Mouse (Mus musculus): Measurements from ENCODE around the gene Cd300lg. TPM values are rescaled to one million over a fixed set of nuclear protein-coding genes. Genes with fewer than 3 reads are reported as not detected.

Cd300lg gene
- 88.9 and 100.0 TPM in 2 replicates for polyA plus RNA-seq (2012; rRNA removed)

DNA sequence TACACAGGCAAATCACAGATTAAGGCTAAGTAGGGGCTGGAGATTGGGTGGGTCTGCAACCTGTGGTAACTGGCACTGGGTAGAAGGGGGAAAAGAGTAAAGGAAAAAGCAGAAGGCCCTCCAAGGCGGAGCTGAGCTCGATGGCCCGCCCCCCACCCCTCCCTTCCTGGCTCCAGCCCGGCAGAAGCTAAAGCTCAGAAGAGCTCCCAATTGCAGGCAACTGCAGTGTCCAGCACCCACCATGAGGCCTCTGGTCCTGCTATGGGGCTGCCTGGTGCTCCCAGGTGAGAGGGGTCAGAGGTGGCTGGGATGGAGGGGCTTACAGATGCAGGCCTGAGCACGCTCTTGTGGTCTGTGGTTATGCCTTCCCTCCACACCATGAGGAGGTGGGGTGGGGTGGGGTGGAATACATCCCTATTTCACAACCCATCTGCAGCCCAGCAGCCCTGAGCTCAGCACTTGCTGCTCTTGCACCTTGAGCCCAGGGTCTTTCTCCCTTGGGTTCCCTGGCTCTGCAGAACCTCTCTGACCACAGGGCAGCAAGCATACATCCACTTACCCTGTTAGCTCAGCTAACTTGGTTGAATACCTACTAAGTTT is at the start of gene Cd300lg:
Gene Cd300lg, plus strand, starts transcription at position 160 of the 600 bp plus-strand sequence.
- DNase-seq (ENCODE audit: low read depth) = no peak

DNA sequence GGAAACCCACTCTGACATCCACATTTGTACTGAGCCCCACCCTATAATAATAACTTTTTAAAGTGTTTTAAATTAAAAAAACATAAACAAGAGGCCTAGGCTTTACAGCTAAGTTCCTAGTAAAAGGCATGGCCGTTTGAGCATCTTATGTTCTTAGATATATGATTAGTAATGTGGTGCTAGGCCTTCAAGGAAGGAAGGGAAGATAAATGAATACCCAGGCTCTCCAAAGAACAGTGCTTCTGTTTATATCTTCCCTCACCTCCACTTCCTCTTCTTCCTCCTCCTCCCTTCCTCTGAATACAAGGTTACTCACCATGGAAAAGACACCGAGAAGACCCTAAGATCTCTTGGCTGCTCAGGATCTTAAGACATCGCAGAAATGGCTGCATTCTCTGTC is 49.5 kb upstream of the Cd300lg start:
- no peak for DNase-seq (ENCODE audit: low read depth)

DNA sequence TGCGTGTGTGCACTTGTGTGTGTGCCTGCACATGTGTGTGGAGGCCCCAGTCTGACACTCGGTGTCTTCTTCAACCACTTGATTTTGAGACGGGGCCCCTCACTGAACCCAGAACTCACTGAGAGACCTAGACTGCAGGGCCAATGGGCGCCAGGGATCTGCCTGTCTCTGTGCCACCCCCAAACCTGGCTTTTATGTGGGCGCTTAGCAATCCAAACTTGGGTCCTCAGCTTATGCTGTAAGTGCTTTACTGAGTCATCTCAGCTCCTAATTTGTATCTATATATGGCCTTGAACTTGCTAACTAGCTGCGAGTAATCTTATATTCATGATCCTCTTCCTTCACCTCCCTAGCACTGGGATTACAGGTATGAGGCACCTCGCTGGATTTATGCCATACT is 48.9 kb upstream of the Cd300lg start:
- DNase-seq (ENCODE audit: low read depth) = no peak

DNA sequence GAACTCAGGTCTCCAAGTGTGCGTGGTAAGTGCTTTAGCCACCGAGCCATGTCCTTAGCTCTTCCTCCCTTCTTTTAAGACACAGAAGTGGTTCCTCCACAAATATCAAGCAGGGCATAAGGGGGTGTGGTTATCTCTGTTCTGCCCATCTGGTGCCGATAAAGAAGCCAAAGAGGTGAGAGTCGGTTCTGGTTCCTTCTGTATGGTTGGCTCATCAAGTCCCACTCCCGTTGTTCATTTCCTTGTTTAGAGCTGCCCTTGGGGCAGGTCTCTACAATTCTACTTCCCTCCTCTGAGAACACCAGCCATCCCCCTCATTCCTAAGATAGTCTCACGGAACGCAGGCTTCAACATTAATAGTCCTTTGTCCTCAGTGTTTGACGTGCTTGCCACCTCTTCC is 47.2 kb upstream of the Cd300lg start:
- no peak for DNase-seq (ENCODE audit: low read depth)

DNA sequence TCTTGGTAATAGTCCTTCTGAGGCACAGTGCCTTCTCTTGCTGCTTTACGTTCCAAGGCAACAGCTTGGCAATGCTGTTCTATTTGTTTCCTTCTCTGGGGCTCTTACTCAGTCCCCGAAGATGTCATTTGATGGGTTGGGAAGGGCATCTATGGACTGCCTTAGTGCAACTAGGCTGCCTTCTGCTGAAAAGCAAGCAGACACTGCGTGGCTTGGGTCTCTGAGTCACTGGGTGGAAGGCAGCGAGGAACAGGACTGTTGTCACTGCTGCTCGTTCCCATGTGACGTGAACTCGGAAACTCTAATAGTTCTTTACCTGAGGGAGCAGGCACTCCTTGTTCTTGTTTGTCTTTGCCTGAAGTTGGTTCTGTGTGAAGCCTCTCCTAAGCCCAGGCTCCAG is 45.4 kb upstream of the Cd300lg start:
- DNase-seq (ENCODE audit: low read depth) = no peak

DNA sequence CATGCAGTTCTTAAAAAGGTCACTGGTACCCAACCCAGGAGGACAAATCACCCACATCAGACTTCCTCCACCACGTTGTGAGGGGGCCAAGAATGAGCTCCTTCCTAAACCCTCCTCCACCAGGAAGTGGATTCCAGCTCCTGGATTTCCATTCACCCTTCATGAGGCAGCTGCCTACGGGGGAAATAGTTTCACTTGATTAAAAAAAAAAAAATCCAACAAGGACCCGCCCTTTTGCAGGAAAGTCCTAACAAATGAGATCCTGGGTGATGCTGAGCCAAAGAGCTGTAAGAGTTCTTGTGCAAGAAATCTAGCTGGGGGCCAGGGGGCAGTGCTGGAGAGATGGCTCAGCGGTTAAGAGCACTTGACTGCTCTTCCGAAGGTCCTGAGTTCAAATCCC is 43.1 kb upstream of the Cd300lg start:
- DNase-seq (ENCODE audit: low read depth) = no peak

DNA sequence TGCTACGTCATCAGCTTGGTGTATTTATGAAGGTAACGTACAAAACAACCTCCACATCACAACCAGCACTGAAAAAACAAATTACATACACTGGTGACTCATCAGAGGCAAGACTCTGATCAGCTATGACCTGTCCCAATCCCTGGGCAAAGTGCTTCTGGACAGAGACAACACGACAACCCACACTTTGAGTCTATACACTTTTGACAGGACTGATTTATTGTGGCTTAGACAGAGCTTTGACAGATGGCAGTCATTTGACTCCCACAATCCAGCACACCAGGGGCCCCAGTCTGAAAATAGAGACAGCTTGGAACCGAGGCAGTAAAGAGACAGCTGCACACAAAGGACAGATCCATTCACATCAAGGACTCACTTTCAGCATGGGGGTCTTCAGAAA is 41.8 kb upstream of the Cd300lg start:
- DNase-seq (ENCODE audit: low read depth) = no peak

DNA sequence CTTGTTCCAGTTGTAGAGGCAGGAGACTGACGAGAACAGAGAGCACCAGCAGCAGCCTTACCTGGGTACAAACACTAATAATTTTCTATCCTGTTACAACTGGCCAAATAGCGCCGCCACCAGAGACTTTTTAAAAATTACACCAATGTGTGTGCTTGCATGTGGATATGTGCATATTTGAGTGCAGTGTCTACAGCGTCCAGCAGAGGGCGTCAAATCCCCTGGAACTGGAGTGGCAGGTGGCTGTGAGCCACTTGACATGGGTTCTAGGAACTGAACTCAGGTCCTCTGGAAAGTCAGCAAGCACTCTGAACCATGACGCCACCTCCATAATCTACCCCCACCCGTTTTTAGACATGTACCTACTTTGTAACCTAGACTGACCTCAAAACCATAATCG is 37.1 kb upstream of the Cd300lg start:
- no peak for DNase-seq (ENCODE audit: low read depth)

DNA sequence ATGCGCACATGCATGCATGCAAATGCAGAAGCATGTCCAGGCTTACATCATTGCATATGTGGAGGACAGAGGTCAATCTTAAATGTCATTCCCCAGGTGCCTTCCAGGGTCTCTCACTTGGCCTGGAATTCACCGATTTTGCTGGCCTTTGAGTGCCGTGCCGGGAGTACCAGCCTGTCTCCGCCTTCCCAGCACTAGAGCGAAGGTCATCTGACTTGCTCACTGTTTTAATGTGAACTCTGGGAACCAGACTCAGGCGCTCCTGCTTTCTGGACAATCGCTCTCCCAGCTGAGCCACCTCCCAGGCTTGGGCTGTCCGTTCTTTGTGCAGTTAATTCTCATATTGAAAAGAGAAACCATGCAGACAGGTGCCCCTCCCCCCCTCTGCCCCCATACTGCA is 35.0 kb upstream of the Cd300lg start:
- no peak for DNase-seq (ENCODE audit: low read depth)

DNA sequence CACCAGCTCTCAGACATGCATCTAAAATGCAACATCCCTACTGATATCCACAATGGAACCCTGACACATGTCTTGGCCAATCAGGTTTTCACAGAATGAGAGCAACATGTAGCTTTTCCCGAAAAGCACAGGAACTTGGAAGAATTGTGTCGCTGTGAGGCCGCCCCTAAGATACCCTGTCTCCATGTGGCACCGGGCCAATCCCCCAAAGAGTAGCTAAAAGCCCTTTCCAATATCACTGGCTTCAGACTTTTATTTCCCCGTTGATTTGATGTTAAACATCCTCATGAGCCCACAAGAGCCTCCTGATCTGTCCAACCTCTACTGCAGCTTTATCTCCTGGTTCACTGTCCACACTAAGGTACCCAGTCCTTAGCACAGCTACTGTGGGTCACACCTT is 34.6 kb upstream of the Cd300lg start:
- no peak for DNase-seq (ENCODE audit: low read depth)

DNA sequence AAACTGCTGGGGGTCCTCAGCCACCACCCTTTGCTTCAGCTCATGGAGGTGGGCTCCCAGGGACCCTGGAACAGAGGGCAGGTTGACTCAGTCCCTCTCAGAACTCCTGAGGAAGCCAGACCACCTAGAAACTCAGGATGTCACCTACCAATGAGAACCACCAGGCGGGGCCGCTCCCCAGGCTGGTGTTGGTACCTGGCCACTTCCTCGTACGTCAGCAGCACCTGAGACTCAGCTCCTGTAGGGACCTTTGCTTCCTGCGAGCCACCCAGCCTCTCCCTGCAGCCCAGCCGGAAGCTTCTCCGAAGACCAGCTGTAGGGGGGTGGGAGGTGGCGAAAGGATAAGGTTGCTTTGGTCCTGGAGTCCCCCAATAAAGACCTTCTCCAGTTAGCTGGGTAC is 32.9 kb upstream of the Cd300lg start:
- DNase-seq (ENCODE audit: low read depth) = no peak

DNA sequence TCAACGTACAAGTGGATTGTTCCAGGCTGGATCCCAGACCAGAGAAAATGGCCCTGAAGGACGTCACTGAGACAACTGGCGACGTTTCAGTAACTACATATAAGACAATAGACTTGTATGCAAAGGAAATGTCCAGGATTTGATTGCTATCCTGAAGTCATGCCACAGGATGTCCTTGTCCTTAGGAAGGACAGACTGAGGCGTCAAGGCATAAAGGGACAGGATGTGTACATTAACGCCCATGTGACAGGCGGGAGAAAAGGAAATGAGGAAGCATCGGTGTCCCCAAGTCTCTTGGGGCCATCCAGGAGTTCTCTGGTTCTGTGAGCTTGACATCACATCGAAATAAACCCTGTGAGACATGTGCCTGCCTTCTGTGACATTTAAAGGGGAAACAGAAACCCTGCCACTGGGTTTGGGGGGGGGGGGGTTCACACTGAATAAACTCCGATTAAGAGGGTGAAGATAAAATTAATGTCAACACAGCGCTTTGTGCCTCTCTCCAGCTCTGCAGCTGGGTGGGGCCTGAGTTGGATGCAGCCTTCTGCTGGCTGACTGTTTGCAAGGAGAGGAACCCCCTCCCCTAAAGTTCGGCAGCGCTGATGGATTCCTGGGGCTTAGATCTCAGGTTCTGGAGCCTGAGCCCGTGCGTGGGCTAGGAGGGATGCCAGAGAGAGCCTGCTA is 32.2 kb upstream of the Cd300lg start:
- DNase-seq (ENCODE audit: low read depth) = no peak

DNA sequence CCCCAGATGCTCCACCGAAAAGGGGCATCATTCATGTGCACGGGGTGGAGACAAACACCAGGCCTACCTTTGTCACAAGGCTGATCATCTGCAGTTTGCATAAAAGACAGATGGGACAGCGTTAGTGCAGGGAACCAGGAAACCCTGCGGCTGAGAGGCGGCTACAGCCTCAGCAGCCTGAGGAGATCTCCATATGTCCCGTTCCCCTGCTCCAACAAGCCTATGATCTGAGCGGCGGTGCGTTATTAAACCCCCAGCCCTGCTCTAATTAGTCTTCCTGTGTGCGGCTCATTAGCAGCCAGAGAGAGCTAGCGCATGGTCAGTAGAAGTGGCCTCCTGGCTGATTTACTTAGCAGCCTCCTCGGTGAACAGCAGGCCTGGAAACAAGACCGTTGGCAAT is 31.2 kb upstream of the Cd300lg start:
- DNase-seq (ENCODE audit: low read depth) = no peak

DNA sequence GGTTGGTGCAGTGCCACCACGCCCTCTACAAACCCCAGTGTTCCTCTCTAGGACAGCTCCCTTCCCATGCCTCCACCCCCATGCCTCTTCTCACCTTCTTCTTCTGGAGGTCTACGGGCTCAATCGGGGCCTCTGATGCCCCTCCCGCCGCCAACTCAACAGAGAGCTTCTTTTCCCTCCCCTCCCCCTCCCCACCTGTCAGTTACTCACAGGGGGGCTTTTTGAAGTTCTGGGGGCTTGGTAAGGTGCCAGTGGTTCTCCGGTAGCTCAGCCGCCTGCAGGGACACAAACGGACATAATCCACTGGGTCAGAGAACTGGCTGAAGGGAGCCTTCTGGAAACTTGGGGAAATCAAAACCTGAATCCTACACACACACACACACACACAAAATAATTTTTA is 29.8 kb upstream of the Cd300lg start:
- DNase-seq (ENCODE audit: low read depth) = no peak

DNA sequence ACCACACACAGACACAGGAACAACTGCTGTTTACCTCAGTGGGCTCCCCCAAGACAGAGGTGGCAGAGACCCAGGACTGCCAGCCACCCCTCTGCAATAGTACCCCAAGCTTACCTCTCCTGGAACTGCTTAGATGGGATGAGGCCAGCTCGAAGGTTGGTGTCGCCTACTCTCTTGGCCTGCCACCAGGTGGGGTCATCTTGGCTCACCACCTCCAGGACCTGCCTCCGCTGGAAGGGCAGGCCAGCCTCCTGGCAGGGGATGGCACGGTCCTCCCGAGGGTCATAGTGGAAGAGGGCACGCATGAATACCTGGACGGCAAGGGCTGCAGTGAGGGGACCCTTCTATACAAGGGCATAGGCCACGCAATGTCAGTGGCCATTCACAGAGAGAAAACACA is 28.1 kb upstream of the Cd300lg start:
- DNase-seq (ENCODE audit: low read depth) = no peak

DNA sequence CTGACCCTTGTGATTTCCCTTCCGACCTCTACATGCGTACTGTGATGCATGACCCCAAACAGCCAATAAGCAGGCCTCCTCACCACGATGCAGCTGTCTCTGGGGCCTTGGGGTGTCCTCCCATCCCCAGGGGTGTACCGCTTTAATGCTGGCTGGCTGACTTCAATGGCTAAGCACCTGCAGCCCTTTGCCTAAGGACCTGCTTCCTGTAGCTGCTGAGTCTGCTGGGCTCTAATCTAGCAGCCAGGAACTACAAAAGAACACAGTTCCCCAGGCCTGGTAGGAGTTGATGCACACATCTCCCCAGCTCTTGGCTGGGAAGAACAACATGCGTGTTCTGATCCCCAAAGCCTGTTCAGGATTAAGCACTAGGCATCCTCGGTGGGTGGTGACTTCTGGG is 25.8 kb upstream of the Cd300lg start:
- DNase-seq (ENCODE audit: low read depth) = no peak

DNA sequence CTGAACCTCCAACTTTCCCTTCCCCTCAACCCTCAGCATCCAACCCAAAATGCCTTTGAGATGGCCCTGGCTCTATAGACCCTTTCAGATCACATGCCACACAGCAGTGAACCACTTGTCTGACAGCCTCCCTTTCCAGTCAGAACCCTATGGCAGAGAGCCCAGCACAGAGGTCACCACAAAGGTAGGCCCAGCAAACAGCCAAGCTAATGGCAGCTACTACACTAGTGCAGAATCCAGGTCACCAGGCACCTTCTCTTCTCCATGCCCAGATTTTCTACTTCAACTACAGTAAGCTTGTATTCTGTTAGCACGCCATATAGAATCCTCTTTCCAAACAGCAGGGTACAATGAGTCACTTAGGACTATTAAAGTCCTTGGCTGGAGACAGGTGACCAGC is 25.2 kb upstream of the Cd300lg start:
- DNase-seq (ENCODE audit: low read depth) = no peak

DNA sequence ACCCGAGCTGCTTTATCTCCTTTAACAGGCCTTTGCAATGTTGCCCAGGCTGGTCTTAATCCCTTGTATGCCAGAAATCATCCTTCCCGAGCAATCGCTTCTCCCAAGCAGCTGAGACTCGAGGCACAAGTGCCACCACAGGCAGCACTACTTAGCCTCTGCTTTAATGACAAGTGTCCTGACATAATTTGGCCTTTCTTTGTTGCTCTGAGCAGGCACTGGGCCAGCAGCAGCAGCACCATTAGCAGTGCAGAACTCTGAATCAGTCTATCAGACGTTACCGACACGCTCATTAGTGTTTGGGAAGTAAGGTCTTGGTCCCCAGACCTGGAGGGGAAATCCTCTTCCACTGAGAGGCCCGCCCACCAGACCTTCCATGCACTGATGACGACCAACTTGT is 21.6 kb upstream of the Cd300lg start:
- DNase-seq (ENCODE audit: low read depth) = no peak

DNA sequence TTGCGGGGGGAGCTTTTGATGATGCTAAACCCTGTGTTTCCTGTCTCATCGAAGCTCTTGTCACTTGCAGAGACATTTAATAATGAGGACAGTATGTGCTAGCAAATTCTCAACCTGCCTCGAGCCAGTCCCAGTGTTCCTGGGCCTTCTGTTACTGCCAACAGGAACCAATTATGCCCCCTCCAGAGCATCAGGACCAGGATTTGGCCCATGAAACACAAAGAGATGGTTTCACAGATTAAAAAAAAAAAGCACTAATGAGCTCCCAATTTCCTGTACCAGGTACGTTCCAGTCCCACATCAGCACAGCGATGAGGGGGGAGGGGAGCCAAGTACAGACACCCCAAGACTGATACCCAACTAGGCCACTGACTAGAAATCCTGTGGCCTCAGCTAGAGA is 20.1 kb upstream of the Cd300lg start:
- DNase-seq (ENCODE audit: low read depth) = no peak

DNA sequence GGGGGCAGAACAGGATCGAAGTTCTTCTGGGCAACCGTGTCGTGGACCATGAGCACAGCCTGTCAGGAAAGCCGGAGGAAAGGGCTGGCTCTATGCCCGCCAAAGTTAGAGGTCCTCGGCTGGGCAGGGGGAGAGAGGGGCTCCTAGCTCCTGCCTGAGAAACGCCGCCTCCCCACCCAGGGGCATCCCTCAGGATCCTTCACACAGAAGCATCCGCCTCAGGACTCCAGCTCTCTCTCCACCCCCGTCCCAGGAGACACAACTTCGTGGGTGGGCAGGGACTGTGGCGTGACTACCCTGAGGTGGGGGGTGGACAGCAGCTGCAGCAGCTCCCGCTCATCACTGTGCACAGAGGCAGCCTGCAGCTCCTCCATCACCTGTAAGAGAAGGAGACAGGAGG is 17.9 kb upstream of the Cd300lg start:
- DNase-seq (ENCODE audit: low read depth) = no peak

DNA sequence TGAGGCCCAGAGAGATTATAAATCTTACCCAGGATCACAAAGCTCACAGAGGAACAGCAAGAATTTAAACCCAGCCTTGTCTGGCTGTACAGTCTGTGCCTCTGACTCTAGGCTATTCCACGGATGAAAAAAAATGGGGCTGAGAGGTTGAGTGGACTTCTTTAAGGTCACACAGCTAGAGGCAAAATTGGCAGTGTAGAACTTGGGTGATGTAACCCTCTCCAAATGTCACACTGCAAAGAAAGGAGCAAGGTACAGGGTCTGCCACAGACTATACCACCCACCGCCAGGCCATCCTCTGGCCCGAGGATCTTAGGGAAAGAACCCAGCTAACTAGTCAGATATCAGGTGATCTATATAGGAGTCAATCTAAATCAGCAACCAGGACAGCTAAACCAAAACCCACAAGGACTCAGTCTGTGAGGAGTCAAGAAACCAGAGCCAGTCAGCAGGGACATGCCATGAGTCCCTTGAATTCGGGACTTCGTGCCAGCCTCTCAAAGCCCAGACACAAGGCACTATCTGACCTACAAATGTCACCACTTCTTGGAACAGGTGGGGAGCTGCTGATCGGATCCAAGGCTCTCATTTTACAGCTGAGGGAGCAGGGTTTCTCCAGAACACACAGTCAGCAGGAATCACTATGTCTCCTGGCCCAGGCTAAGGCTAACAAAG is 17.1 kb upstream of the Cd300lg start:
- no peak for DNase-seq (ENCODE audit: low read depth)

DNA sequence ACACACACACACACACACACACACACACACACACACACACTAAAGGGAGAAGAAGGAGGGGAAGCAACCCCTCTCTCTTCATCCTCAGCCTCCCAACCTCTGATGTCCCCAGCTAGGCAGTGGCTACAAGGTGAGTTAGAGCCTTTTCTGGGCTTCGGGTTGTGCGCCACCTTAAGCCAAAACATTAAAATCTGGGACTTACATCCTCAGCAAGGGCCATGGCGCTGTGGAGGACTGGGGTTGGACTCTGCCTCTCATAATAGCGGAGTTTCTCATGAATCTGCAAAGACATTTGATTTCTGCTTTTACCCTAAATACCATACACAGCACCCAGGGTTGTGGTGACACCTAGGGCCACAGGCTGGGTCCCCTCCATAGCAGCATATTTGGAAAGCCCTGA is 16.4 kb upstream of the Cd300lg start:
- no peak for DNase-seq (ENCODE audit: low read depth)

DNA sequence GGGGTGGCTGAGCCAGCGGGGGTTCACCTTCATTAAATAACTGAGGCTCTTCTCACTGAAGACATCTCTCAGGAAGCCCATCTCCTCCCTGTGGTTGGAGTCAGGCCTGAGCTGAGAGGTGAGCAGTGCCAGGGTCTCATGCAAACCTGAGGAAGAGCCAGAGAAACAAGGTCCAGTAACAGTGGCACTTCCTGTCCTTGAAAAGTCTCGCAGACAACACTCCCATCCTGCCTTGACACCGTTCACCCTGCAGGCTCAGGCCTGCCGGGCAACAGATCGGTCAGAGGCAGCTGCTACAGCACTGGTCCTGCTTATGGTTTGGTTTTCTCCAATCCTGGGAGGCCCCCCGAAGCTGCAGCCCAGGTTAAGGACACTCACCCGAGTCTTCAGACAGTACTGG is 16.0 kb upstream of the Cd300lg start:
- DNase-seq (ENCODE audit: low read depth) = no peak
